Mouse (Mus musculus): Measurements from ENCODE around the gene Rgr. TPM values are rescaled to one million over a fixed set of nuclear protein-coding genes. Genes with fewer than 3 reads are reported as not detected.

The Rgr gene
- total and polyA plus RNA-seq, 2 experiments from 2014 or later, result not detected

DNA sequence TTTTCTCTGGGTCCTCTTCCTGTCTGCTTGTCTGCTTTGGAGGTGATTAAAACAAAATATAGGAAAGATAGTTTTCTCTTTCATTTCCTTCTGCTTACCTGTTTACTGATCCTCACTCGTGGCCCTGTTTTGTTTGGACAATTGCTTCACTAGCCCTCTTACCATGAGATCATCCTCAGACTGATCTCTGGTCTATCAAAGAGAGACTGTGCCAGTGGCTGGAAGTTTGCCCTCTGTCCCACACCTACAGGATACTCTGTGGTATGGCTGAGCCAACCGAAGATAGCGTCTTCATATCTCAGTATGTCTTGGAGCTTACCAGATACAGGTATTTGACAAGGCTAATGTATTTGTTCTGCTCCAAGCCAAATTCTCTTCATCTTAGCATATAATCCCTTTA, 20.8 kb downstream of the Rgr start:
- Histone ChIP-seq H3K9ac (replicated peaks; ENCODE audit: low read length) (no peak overlapping the region), H3K27me3 (ENCODE audit: insufficient read depth, low read length) (no peaks in the 10 kb centered on the region), H3K4me1 (ENCODE audit: insufficient read depth, low read length) (no peaks in the 10 kb centered on the region), H3K9me3 (ENCODE audit: low read length) (no peaks in the 10 kb centered on the region), H3K4me2 (ENCODE audit: low read depth, low read length) (no peak overlapping the region), H3K27ac (no peak overlapping the region), H3K36me3 (ENCODE audit: insufficient read depth, low read length) (no peaks in the 10 kb centered on the region), H3K4me3 (ENCODE audit: low read length) (no peak overlapping the region)
- no peak for TF ChIP-seq CTCF (IDR thresholded peaks at IDR 0.05; ENCODE audit: low read depth)
- ATAC-seq, result no peak
- 89% methylated on average over 3 of the region's 3 CpGs for WGBS
- no peak for DNase-seq (ENCODE audit: low spot score)

DNA sequence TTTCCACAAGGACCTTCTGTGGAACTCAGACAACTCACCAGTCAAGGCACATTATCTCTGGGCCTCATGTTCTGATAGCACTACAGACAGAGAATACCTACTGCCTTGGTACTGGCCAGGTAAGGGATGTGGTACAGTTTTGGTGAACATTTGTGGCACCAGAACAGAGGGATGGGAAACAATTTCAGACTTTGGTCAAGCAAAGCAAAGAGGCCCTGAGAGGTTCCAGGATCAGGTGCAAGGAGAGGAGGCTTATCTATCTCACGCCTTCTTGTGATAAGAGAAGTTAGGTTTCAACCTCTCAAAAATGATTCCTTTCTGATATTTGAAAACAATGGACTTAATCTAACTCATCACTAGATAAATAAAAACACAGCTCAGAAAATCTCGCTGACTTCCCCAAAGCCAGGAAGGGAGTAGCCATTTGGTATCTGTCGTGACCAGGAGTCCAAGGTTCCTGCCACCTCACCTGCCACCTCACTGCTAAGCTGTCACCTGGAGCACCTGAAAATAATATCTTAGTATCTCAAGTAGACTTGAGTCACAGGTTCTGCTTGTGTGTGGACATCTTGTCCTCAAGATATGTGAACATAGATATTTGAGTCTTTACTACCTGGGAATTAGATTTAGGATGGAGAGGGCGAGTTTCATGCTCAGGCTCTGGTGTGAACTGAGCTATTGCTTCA, 21.4 kb downstream of the Rgr start:
- Histone ChIP-seq H3K4me3 (ENCODE audit: low read length) (no peak overlapping the region), H3K4me2 (ENCODE audit: low read depth, low read length) (no peak overlapping the region), H3K27ac (no peak overlapping the region), H3K9ac (replicated peaks; ENCODE audit: low read length) (no peak overlapping the region), H3K27me3 (ENCODE audit: insufficient read depth, low read length) (no peaks in the 10 kb centered on the region), H3K36me3 (ENCODE audit: insufficient read depth, low read length) (no peaks in the 10 kb centered on the region), H3K9me3 (ENCODE audit: low read length) (no peaks in the 10 kb centered on the region), H3K4me1 (ENCODE audit: insufficient read depth, low read length) (no peaks in the 10 kb centered on the region)
- TF ChIP-seq CTCF (IDR thresholded peaks at IDR 0.05; ENCODE audit: low read depth), result no peak
- DNase-seq (ENCODE audit: low spot score) (no peak), ATAC-seq (no peak)
- 85% methylated on average over 4 of the region's 4 CpGs for WGBS

DNA sequence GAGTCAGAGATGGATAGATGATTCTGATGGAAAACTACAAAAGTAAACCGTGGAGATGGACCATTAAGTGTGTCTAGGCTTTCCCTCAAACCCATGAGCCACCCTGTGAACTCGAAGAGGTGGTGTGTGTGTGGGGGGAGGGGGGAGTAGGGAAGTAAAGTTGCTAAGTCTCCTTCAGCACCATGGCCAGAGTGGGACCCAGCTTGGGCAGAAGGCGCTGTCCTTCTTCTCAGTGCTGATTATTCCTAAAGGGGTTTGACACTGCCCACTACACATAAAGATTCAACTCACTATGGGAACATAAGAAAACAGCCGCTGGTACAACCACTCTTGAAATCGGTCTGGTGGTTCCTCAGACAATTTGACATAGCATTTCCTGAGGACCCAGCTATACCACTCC, 32.9 kb downstream of the Rgr start:
- WGBS, result 49% methylated on average over 5 of the region's 5 CpGs
- H3K4me1 ChIP-seq (ENCODE audit: insufficient read depth, low read length), result no peaks in the 10 kb centered on the region
- DNase-seq (ENCODE audit: low spot score) (peak; percentile 33), ATAC-seq (no peak)
- H3K9ac ChIP-seq (replicated peaks; ENCODE audit: low read length), result no peak overlapping the region
- H3K9me3 ChIP-seq (ENCODE audit: low read length), result no peaks in the 10 kb centered on the region
- H3K4me3 ChIP-seq (ENCODE audit: low read length), result no peak overlapping the region
- H3K27me3 ChIP-seq (ENCODE audit: insufficient read depth, low read length), result no peaks in the 10 kb centered on the region
- TF ChIP-seq CTCF (IDR thresholded peaks at IDR 0.05; ENCODE audit: low read depth), result no peak
- H3K27ac ChIP-seq, result no peak overlapping the region
- H3K4me2 ChIP-seq (ENCODE audit: low read depth, low read length), result no peak overlapping the region
- no peaks in the 10 kb centered on the region for H3K36me3 ChIP-seq (ENCODE audit: insufficient read depth, low read length)

- H3K4me3 ChIP-seq (ENCODE audit: low read length), result no peak overlapping the region
- no peaks in the 10 kb centered on the region for H3K27me3 ChIP-seq (ENCODE audit: insufficient read depth, low read length)
- H3K9ac ChIP-seq (replicated peaks; ENCODE audit: low read length), result no peak overlapping the region
- 0 out of 2 replicates have a peak overlapping the region, but pooled peaks have one; percentile 45 for H3K27ac ChIP-seq
- ATAC-seq (peak; percentile 87), DNase-seq (ENCODE audit: low spot score) (peak; percentile 74)
- H3K9me3 ChIP-seq (ENCODE audit: low read length), result no peaks in the 10 kb centered on the region
- 20% methylated on average over 3 of the region's 3 CpGs for WGBS
- H3K36me3 ChIP-seq (ENCODE audit: insufficient read depth, low read length), result no peaks in the 10 kb centered on the region
- no peak for TF ChIP-seq CTCF (IDR thresholded peaks at IDR 0.05; ENCODE audit: low read depth)
- no peaks in the 10 kb centered on the region for H3K4me1 ChIP-seq (ENCODE audit: insufficient read depth, low read length)
- H3K4me2 ChIP-seq (ENCODE audit: low read depth, low read length), result no peak overlapping the region
Measured at GRCm38 (mm10) chr14:37013644-37014043, 35.1 kb downstream of the Rgr start.

GRCm38 (mm10) chr14:37009686-37010085, 39.1 kb downstream of the Rgr start:
- Histone ChIP-seq H3K4me3 (ENCODE audit: low read length) (no peak overlapping the region), H3K27me3 (ENCODE audit: insufficient read depth, low read length) (no peaks in the 10 kb centered on the region), H3K9ac (replicated peaks; ENCODE audit: low read length) (no peak overlapping the region), H3K27ac (no peak overlapping the region), H3K9me3 (ENCODE audit: low read length) (no peaks in the 10 kb centered on the region), H3K36me3 (ENCODE audit: insufficient read depth, low read length) (no peaks in the 10 kb centered on the region), H3K4me1 (ENCODE audit: insufficient read depth, low read length) (peaks cover 10% of the 10 kb centered on the region), H3K4me2 (ENCODE audit: low read depth, low read length) (no peak overlapping the region)
- DNase-seq (ENCODE audit: low spot score), result no peak
- no peak for TF ChIP-seq CTCF (IDR thresholded peaks at IDR 0.05; ENCODE audit: low read depth)
- WGBS, result 88% methylated on average over 2 of the region's 2 CpGs
- ATAC-seq, result no peak

GRCm38 (mm10) chr14:37006489-37006888, 42.3 kb downstream of the Rgr start:
- H3K4me1 ChIP-seq (ENCODE audit: insufficient read depth, low read length), result peaks cover 13% of the 10 kb centered on the region
- H3K9me3 ChIP-seq (ENCODE audit: low read length), result no peaks in the 10 kb centered on the region
- no peak overlapping the region for H3K4me2 ChIP-seq (ENCODE audit: low read depth, low read length)
- H3K27ac ChIP-seq, result no peak overlapping the region
- no peak for TF ChIP-seq CTCF (IDR thresholded peaks at IDR 0.05; ENCODE audit: low read depth)
- DNase-seq (ENCODE audit: low spot score) (no peak), ATAC-seq (no peak)
- no peaks in the 10 kb centered on the region for H3K27me3 ChIP-seq (ENCODE audit: insufficient read depth, low read length)
- 56% methylated on average over 8 of the region's 8 CpGs for WGBS
- no peak overlapping the region for H3K9ac ChIP-seq (replicated peaks; ENCODE audit: low read length)
- no peak overlapping the region for H3K4me3 ChIP-seq (ENCODE audit: low read length)
- no peaks in the 10 kb centered on the region for H3K36me3 ChIP-seq (ENCODE audit: insufficient read depth, low read length)

GRCm38 (mm10) chr14:37005865-37006264, 42.9 kb downstream of the Rgr start:
- Histone ChIP-seq H3K4me2 (ENCODE audit: low read depth, low read length) (no peak overlapping the region), H3K27me3 (ENCODE audit: insufficient read depth, low read length) (no peaks in the 10 kb centered on the region), H3K4me3 (ENCODE audit: low read length) (no peak overlapping the region), H3K9ac (replicated peaks; ENCODE audit: low read length) (no peak overlapping the region), H3K36me3 (ENCODE audit: insufficient read depth, low read length) (no peaks in the 10 kb centered on the region), H3K27ac (no peak overlapping the region), H3K9me3 (ENCODE audit: low read length) (no peaks in the 10 kb centered on the region), H3K4me1 (ENCODE audit: insufficient read depth, low read length) (peaks cover 13% of the 10 kb centered on the region)
- ATAC-seq, result peak; percentile 46; the same call in 1 of the 2 replicates
- no peak for TF ChIP-seq CTCF (IDR thresholded peaks at IDR 0.05; ENCODE audit: low read depth)
- WGBS, result 18% methylated on average over 3 of the region's 3 CpGs
- peak; percentile 62 for DNase-seq (ENCODE audit: low spot score)

Data from hindbrain, postnatal 0 days (tissue).